Mouse (Mus musculus) B cell, adult 67 days (primary cell): ENCODE data around the gene Il22ra2. TPM values are rescaled to one million over a fixed set of nuclear protein-coding genes. Genes with fewer than 3 reads are reported as not detected.

Experiments used
- total RNA-seq, 2 experiments: library from RNA; stranded (reverse); gene quantifications; 4 replicates each; pipeline ENCODE4 v1.2.4; 2023

Gene Il22ra2
- under 1 TPM in 1 of 2 experiments, not detected in 1; 0.20 TPM for total RNA-seq

DNA sequence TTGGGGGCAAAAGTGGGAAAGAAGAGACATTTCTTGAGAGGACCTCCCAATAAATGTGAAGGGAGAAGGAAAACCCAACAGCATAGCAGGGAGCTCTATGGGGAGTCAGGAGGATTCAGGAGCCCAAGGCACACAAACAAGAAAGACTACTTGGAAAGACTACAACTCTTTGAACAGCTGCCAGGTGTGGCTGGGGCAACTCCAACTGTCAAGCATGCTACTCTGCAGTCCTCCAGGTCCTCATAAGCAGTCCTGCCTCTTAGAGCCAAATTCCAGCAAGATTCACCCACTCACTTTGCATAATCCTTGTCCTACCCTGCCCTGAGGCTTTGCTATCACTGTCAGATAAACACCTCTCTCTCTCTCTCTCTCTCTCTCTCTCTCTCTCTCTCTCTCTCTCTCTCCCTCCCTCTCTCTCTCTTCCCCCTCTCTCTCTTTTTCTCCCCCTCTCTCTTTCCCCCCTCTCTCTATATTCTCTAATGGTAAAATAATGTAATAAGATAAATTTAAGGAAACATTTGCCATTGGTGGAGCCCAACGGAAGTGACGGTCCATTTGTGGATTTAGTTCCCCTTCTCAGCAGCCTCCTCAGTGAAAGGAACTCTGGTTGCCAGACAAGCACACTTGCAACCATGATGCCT lies at the start of gene Il22ra2:
TSS of gene Il22ra2 (plus strand) at position 591 of the 641 bp plus-strand sequence.

DNA sequence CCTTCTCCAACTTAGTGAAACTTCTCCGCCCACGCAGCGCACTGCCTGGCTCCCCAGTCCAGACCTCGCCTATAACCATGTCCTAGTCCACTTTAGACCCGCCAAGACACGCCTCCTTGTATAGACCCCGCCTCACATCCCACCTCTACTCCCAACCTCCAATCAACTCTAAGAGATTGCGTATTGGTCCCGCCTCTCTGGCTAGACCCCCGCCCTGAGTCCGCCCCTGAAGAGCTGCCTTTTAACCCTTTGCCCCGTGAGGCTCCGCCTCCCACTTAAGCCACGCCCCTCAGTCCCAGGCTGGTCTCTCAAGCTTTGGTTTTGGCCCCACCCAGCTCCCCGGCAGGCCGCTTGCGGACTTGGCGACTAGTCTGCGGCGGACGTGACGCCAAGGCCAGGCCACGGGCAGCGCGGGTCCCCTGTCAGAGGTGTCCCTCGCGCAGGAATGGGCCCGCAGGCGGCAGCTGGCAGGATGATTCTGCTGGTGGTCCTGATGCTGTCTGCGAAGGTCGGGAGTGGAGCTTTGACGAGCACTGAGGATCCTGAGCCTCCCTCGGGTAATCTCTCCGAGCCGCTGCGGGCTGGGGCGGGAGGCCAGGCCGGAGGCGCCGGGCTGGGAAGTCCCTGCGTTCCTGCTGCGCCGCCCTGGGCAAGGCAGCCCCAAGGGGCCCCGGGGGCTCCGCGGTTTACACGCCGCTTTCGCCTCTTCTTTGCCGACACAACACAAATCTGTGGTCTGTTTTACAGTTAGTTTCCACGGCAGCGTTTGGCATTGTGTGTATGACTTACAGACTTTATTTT lies 30.0 kb upstream of the Il22ra2 start, which contains the start of gene Ifngr1:
TSS of gene Ifngr1 (plus strand) at position 309 of the 801 bp plus-strand sequence.

Other genes with a start within 250 kb of the Il22ra2 start
- gene Ifngr1, start 30.0 kb upstream of the Il22ra2 start, total RNA-seq, result 100 to 1,000 TPM; 105 to 113 TPM
- not detected for gene Il20ra, start 90.6 kb downstream of the Il22ra2 start, total RNA-seq
- under 1 TPM in 1 of 2 experiments, not detected in 1; 0.26 TPM for gene Slc35d3, start 229.5 kb downstream of the Il22ra2 start, total RNA-seq